Mouse (Mus musculus) ES-Bruce4 (cell line): ENCODE results near the gene Morc1. TPM values are rescaled to one million over a fixed set of nuclear protein-coding genes. Genes with fewer than 3 reads are reported as not detected.

ENCODE experiments used
- H3K27ac ChIP-seq: 2 replicates; pipeline ENCODE4 v1.5.1; 2012; ENCODE audit warnings: low read length, inconsistent platforms; ENCODE audit not compliant: insufficient read depth
- H3K27me3 ChIP-seq: 2 replicates; pipeline ENCODE4 v1.6.1; 2012; ENCODE audit warnings: mild to moderate bottlenecking, low read length, inconsistent platforms; ENCODE audit not compliant: control insufficient read depth, poor library complexity, insufficient read depth, severe bottlenecking
- H3K36me3 ChIP-seq: 2 replicates; pipeline ENCODE4 v1.6.1; 2012; ENCODE audit warnings: inconsistent platforms, mild to moderate bottlenecking, low read length, moderate library complexity; ENCODE audit not compliant: control insufficient read depth, poor library complexity, insufficient read depth, severe bottlenecking
- H3K4me1 ChIP-seq: one replicate; pipeline ENCODE4 v1.8.1; 2011; ENCODE audit warnings: low read length; ENCODE audit not compliant: control insufficient read depth, insufficient read depth
- H3K4me3 ChIP-seq: 2 replicates; pipeline ENCODE4 v1.5.1; 2011; ENCODE audit warnings: low read depth, mild to moderate bottlenecking, low read length
- H3K9ac ChIP-seq: 2 replicates; pipeline ENCODE4 v1.6.1; 2012; ENCODE audit warnings: low read depth, mild to moderate bottlenecking, inconsistent platforms; ENCODE audit not compliant: poor library complexity, severe bottlenecking
- H3K9me3 ChIP-seq: replicated peaks from 2 replicates; pipeline ENCODE4 v1.6.1; 2012; ENCODE audit warnings: mild to moderate bottlenecking, low read length, inconsistent platforms; ENCODE audit not compliant: control insufficient read depth, poor library complexity, insufficient read depth, severe bottlenecking
- CTCF ChIP-seq: IDR thresholded peaks from one replicate; pipeline ENCODE4 v1.8.1; 2011; ENCODE audit warnings: low read depth, low read length
- EP300 ChIP-seq: IDR thresholded peaks from 2 replicates; pipeline ENCODE4 v1.6.1; 2011; ENCODE audit warnings: low read depth, low read length; ENCODE audit not compliant: insufficient read depth
- POLR2A ChIP-seq: IDR thresholded peaks from one replicate; pipeline ENCODE4 v1.8.1; 2011; ENCODE audit warnings: low read length; ENCODE audit not compliant: insufficient read depth
- polyA plus RNA-seq: library from polyadenylated mRNA; stranded (reverse); fragments of >200 nt; gene quantifications from 2 replicates; pipeline ENCODE4 v1.2.4, GENCODE M21; 2011; ENCODE audit warnings: low read depth; ENCODE audit not compliant: missing spikeins, insufficient read depth, insufficient read length

Gene Morc1
- polyA plus RNA-seq, 1 experiment: 18.3 TPM

DNA sequence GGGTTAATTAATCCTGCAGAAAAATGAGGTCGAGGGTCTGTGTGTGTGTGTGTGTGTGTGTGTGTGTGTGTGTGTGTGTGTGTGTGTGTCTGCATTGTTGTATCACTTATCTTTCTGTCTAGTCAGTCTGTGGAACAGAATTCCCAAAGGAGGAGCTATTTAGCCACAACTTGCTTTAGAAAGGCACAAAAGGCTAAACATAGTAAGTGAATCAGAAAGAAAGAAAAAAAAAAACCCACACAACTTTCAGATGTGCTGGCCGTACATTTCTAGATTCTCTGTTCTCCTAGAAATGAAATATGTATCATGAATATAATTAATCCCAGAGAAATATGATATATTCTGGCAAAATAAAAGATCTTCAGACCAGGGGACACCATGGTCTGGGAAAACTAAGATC, 190.0 kb downstream of the Morc1 start:
- no peak overlapping the region for H3K4me3 ChIP-seq
- no peaks in the 10 kb centered on the region for H3K9me3 ChIP-seq
- H3K27ac ChIP-seq: no peak overlapping the region
- no peaks in the 10 kb centered on the region for H3K27me3 ChIP-seq
- H3K9ac ChIP-seq: no peak overlapping the region
- no peaks in the 10 kb centered on the region for H3K4me1 ChIP-seq
- no peak for TF ChIP-seq EP300
- TF ChIP-seq CTCF: no peak
- H3K36me3 ChIP-seq: peaks cover 20% of the 10 kb centered on the region

DNA sequence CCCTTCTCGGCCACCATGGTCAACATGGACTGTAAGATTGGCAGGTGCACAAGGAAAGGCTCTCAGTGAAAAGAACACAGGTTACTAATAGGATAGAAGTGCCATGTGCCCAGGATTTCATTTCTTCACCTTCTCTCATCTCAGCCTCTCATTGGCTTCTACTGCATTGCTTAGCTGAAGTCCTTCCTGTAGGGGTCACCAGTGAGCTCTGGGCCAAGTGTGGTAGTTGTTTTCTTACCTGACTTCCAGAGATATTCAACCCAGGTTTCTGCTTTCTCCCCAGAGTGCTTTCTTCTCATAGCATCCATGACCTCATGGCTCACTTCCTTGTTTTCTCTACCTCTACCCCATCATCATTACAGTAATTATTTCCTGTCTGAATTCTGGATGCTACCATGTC, 192.4 kb downstream of the Morc1 start:
- no peak overlapping the region for H3K9ac ChIP-seq
- H3K4me1 ChIP-seq: no peaks in the 10 kb centered on the region
- H3K36me3 ChIP-seq: peaks cover 12% of the 10 kb centered on the region
- no peak for TF ChIP-seq POLR2A
- TF ChIP-seq EP300: no peak
- TF ChIP-seq CTCF: no peak
- H3K4me3 ChIP-seq: no peak overlapping the region
- no peaks in the 10 kb centered on the region for H3K9me3 ChIP-seq
- no peaks in the 10 kb centered on the region for H3K27me3 ChIP-seq
- no peak overlapping the region for H3K27ac ChIP-seq

DNA sequence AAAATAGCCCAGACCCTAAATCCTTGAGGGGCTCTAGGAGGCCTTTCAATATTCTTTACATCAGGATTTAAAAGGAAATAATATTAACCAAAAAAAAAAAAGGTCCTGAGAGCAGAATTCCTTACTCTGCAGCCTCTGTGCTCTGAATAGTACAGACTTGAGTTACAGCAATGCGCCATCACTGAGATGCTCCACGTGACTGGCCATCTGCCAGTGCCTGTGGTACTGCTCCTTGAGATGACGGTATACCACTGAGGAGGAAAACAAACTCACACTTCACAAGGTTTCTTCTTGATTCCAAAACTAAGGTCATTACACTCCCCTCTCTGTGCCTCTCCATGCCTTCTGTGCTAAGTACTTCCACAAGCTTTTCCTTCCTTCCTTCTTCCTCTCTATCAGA, 195.1 kb downstream of the Morc1 start:
- Histone ChIP-seq H3K36me3 (peaks cover 12% of the 10 kb centered on the region), H3K27me3 (no peaks in the 10 kb centered on the region), H3K4me1 (no peaks in the 10 kb centered on the region), H3K4me3 (no peak overlapping the region), H3K9me3 (no peaks in the 10 kb centered on the region), H3K9ac (no peak overlapping the region), H3K27ac (no peak overlapping the region)
- TF ChIP-seq CTCF: no peak
- TF ChIP-seq EP300: no peak
- no peak for TF ChIP-seq POLR2A

DNA sequence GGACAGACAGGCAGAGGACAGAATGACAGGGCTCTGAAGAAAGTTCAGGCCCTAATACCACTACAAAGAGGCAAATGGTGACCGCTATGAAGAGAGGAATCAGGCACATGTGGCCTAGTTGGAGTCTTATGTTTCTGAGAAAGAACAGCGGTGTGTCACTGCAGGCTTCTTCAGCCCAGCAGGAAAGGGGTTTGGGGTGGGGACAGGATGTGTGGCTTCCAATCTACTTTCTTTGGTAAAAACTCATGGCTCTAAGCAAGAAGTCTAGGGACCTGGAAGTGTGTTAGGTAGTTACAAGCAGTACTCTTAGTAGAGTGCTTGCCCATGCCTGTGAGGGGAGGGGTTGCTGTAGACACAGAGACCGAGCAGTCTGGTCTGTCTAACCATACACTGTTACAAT, 196.3 kb downstream of the Morc1 start:
- H3K4me1 ChIP-seq: no peaks in the 10 kb centered on the region
- H3K9me3 ChIP-seq: no peaks in the 10 kb centered on the region
- no peak for TF ChIP-seq EP300
- TF ChIP-seq POLR2A: no peak
- TF ChIP-seq CTCF: no peak
- no peaks in the 10 kb centered on the region for H3K27me3 ChIP-seq
- H3K4me3 ChIP-seq: no peak overlapping the region
- 0 out of 2 replicates have a peak overlapping the region, but pooled peaks have one; percentile 45 for H3K27ac ChIP-seq
- H3K36me3 ChIP-seq: peaks cover 12% of the 10 kb centered on the region
- no peak overlapping the region for H3K9ac ChIP-seq

DNA sequence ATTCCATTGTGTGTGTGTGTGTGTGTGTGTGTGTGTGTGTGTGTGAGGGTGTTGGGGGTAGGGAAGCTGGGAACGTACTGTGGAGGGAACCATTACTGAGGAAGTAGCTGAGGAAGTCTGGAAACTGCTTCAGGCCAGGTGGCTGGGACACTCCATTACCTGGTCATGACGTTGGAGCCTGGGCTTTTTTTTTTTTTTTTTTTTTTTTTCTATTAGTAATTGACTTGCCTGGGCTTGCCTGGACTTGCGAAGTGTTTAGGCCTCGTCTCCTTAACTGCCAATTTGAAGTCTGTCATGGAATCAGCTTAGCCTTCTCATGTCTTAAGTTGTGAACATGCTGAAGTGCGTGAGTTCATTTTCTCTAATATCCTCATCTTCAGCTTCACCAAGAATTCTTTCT, 198.7 kb downstream of the Morc1 start:
- TF ChIP-seq CTCF (no peak), EP300 (no peak), POLR2A (no peak)
- H3K27me3 ChIP-seq: no peaks in the 10 kb centered on the region
- 0 out of 2 replicates have a peak overlapping the region, but pooled peaks have one; percentile 28 for H3K9ac ChIP-seq
- H3K36me3 ChIP-seq: peaks cover 3% of the 10 kb centered on the region; the same call in 1 of the 2 replicates
- no peak overlapping the region for H3K4me3 ChIP-seq
- H3K27ac ChIP-seq: peak overlapping the region; percentile 59
- no peaks in the 10 kb centered on the region for H3K4me1 ChIP-seq
- H3K9me3 ChIP-seq: no peaks in the 10 kb centered on the region

DNA sequence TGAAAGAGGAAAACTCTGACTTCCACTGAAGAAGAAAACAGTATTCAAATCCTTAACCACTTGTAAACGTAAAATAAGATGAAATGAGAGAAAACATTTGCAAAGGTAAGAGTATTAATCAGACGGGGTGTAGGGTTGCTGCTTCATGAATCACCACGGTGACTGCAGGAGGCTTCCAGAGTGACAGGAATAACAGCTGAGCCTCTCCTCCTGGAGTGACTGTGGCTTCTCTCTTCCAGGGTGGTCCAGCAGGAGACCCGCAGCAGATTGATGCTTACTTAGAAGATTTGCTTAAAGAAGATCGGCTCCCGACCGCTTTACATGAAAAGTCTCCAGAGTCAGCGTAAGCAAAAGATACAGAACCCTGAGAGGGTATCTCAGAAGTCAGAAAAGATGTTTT, 199.4 kb downstream of the Morc1 start:
- H3K27me3 ChIP-seq: no peaks in the 10 kb centered on the region
- H3K9me3 ChIP-seq: no peaks in the 10 kb centered on the region
- no peaks in the 10 kb centered on the region for H3K4me1 ChIP-seq
- TF ChIP-seq CTCF (no peak), POLR2A (no peak)
- H3K9ac ChIP-seq: 0 out of 2 replicates have a peak overlapping the region, but pooled peaks have one; percentile 28
- peaks cover 3% of the 10 kb centered on the region; the same call in 1 of the 2 replicates for H3K36me3 ChIP-seq
- no peak overlapping the region for H3K4me3 ChIP-seq
- H3K27ac ChIP-seq: peak overlapping the region; percentile 12; the same call in 1 of the 2 replicates
